Comparison of ENCODE assay signal across 9 mouse cellular contexts in the genomic region with DNA sequence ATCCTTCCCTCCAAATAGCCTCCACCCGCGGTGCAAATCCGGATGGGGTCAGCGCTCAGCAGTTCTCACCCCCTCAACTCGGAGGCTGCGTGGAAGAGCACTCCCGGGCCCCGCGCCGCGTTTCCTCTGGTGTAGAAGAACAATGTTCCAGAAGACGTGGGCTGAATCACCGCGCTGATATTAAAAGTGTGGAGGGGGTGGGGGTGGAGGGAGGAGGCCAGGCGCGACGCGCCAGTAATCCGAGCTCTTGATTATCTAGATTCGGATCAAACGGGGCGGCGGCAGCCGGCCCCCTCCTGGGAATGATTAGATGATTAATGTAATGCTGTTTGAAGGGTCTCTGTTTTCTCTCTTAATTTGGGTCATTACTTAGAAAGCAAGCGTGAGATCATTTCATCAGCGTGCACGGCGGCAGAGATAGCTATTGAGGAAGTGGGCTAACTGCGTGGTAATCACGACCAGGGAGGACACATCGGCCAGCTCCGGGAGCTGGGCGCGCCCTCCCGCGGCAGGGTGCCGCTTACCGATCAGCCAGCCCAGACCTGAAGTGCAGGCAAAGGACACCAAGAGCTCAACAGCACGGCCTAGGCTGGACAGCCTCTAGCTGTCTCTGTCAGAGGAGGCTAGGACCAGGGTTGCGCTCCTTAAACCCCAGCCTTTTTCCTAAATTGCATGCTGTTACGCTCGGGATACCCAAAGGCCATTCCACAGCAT. TPM values are rescaled to one million over a fixed set of nuclear protein-coding genes. Genes with fewer than 3 reads are reported as not detected.
DNase-seq lines count a peak whose midpoint lies in the region; ATAC-seq and TF ChIP-seq lines count a peak whose summit lies in the region.
"Had no signal": no experiment of that assay in that cellular context is flagged by ENCODE, and none has a peak within 500 bp of the region (broad histone marks: within the 10 kb centered on the region; RNA-seq: fewer than 3 reads in every experiment).

No protein-coding gene starts in this region.

- DNase-seq in adrenal gland, postnatal 10 days, result peak; percentile 22
- no peak for DNase-seq in adrenal gland, postnatal 4 days (ENCODE audit: low spot score in 2 of 2)
- DNase-seq in lung, postnatal 0 days (ENCODE audit: low spot score), result no peak
- DNase-seq in lung, postnatal 10 days, result no peak
- DNase-seq in frontal cortex, adult 2 months (ENCODE audit: extremely low spot score in 1 of 2, low spot score in 1 of 2), result no peak
- DNase-seq in kidney, adult 2 months, result no peak

- TF ChIP-seq POLR2A in olfactory bulb, adult 2 months (IDR thresholded peaks at IDR 0.05; ENCODE audit: insufficient read depth, low read depth, low read length), result no peak
- TF ChIP-seq POLR2A in kidney, adult 2 months (IDR thresholded peaks at IDR 0.05; ENCODE audit: low read depth, low read length), result no peak

- no peak overlapping the region for H3K27ac ChIP-seq in lung, postnatal 0 days (ENCODE audit: low read length)
- no peak overlapping the region for H3K27ac ChIP-seq in intestine, embryonic 15.5 days
- H3K27ac ChIP-seq in olfactory bulb, adult 2 months (ENCODE audit: insufficient read depth, low read depth, low read length), result no peak overlapping the region
- no peak overlapping the region for H3K27ac ChIP-seq in kidney, adult 2 months (ENCODE audit: insufficient read depth, low read depth, low read length)

- no peaks in the 10 kb centered on the region for H3K36me3 ChIP-seq in lung, postnatal 0 days (ENCODE audit: insufficient read depth, low read length)
- H3K36me3 ChIP-seq in intestine, embryonic 15.5 days, result no peaks in the 10 kb centered on the region
- no peaks in the 10 kb centered on the region for H3K36me3 ChIP-seq in kidney, adult 2 months (ENCODE audit: control insufficient read depth, insufficient read depth, low read length)

- no peak overlapping the region for H3K9ac ChIP-seq in lung, postnatal 0 days (replicated peaks; ENCODE audit: low read depth)
- H3K9ac ChIP-seq in intestine, embryonic 15.5 days, result no peak overlapping the region

- H3K9me3 ChIP-seq in lung, postnatal 0 days (ENCODE audit: low read length), result no peaks in the 10 kb centered on the region
- H3K9me3 ChIP-seq in intestine, embryonic 15.5 days, result no peaks in the 10 kb centered on the region

- no peak for ATAC-seq in lung, postnatal 0 days
- 0 out of 2 replicates have a peak, but pooled peaks have one; percentile 40 for ATAC-seq in intestine, embryonic 15.5 days

- no peak overlapping the region for H3K4me2 ChIP-seq in lung, postnatal 0 days (replicated peaks; ENCODE audit: low read depth, low read length)
- H3K4me2 ChIP-seq in intestine, embryonic 15.5 days (replicated peaks), result peak overlapping the region; percentile 36

- H3K27me3 ChIP-seq in lung, postnatal 0 days (replicated peaks; ENCODE audit: insufficient read depth, low read length), result peaks cover 91% of the 10 kb centered on the region
- peaks cover 88% of the 10 kb centered on the region for H3K27me3 ChIP-seq in intestine, embryonic 15.5 days (replicated peaks)
- H3K27me3 ChIP-seq in kidney, adult 2 months (replicated peaks; ENCODE audit: control insufficient read depth, insufficient read depth, low read length), result peaks cover 12% of the 10 kb centered on the region

- H3K4me3 ChIP-seq in lung, postnatal 0 days (ENCODE audit: low read depth, low read length), result 0 out of 2 replicates have a peak overlapping the region, but pooled peaks have one; percentile 10
- peak overlapping the region; percentile 7; the same call in 1 of the 2 replicates for H3K4me3 ChIP-seq in intestine, embryonic 15.5 days (replicated peaks)
- H3K4me3 ChIP-seq in olfactory bulb, adult 2 months (ENCODE audit: insufficient read depth, low read depth, low read length), result peak overlapping the region; percentile 9; the same call in 1 of the 2 replicates
- no peak overlapping the region for H3K4me3 ChIP-seq in kidney, adult 2 months (ENCODE audit: insufficient read depth, low read depth, low read length)

- TF ChIP-seq EP300 in lung, postnatal 0 days (IDR thresholded peaks at IDR 0.05), result no peak

- whole genome bisulfite sequencing in lung, postnatal 0 days, result 1% methylated on average over 42 of the region's 42 CpGs
- under 1% methylated on average over 42 of the region's 42 CpGs for WGBS in intestine, embryonic 15.5 days
- 8% methylated on average over 42 of the region's 42 CpGs for WGBS in olfactory bulb, adult 2 months
- WGBS in kidney, adult 2 months, result 2% methylated on average over 42 of the region's 42 CpGs

- no peaks in the 10 kb centered on the region for H3K4me1 ChIP-seq in lung, postnatal 0 days (ENCODE audit: insufficient read depth, low read depth, low read length)
- peaks cover 16% of the 10 kb centered on the region for H3K4me1 ChIP-seq in intestine, embryonic 15.5 days (replicated peaks)
- H3K4me1 ChIP-seq in olfactory bulb, adult 2 months (ENCODE audit: control insufficient read depth, insufficient read depth, low read length), result peaks cover 37% of the 10 kb centered on the region
- no peaks in the 10 kb centered on the region for H3K4me1 ChIP-seq in kidney, adult 2 months (ENCODE audit: control insufficient read depth, insufficient read depth, low read length)

- peak; percentile 23 for TF ChIP-seq CTCF in lung, postnatal 0 days (IDR thresholded peaks at IDR 0.05)
- TF ChIP-seq CTCF in olfactory bulb, adult 2 months (IDR thresholded peaks at IDR 0.05; ENCODE audit: insufficient read depth, low read depth, low read length), result no peak
- TF ChIP-seq CTCF in kidney, adult 2 months (conservative IDR thresholded peaks at IDR 0.05; ENCODE audit: insufficient read depth, insufficient read length, low read depth, low read length), result no peak

RNA-seq across cellular contexts. Expression of a gene that starts 6.8 kb away (rescaled TPM):
- not detected for total RNA-seq in adrenal gland, postnatal 10 days (2021)
- total RNA-seq in adrenal gland, postnatal 4 days (2021), result not detected
- polyA plus RNA-seq in lung, postnatal 0 days (2015; fragmentation: Nextera tagmentation; extraction: Ambion mirVana), result not detected in 2 replicates
- not detected in 2 replicates for polyA plus RNA-seq in intestine, embryonic 15.5 days (2015; fragmentation: Nextera tagmentation; extraction: Ambion mirVana)
- polyA plus RNA-seq in olfactory bulb, adult 2 months (2012; ENCODE audit: insufficient read depth, insufficient read length, low replicate concordance, missing spikeins), result not detected in 2 replicates
- polyA plus RNA-seq in frontal cortex, adult 2 months (2012; rRNA removed), result 15.2 and 17.2 TPM in 2 replicates
- polyA plus RNA-seq in kidney, adult 2 months (2012; rRNA removed), result not detected in 2 replicates
- total RNA-seq: neutrophil, adult 5-6 weeks had no signal

RNA-seq across cellular contexts. Expression of a gene that starts 57.3 kb away (rescaled TPM):
- total RNA-seq in adrenal gland, postnatal 10 days (2021), result 10 to 100 TPM; 30.0 to 42.2 TPM
- 10 to 100 TPM; 42.3 to 44.1 TPM for total RNA-seq in adrenal gland, postnatal 4 days (2021)
- polyA plus RNA-seq in lung, postnatal 0 days (2015; fragmentation: Nextera tagmentation; extraction: Ambion mirVana), result 46.6 and 63.7 TPM in 2 replicates
- 46.3 and 49.6 TPM in 2 replicates for polyA plus RNA-seq in intestine, embryonic 15.5 days (2015; fragmentation: Nextera tagmentation; extraction: Ambion mirVana)
- not detected in 2 replicates for polyA plus RNA-seq in olfactory bulb, adult 2 months (2012; ENCODE audit: insufficient read depth, insufficient read length, low replicate concordance, missing spikeins)
- polyA plus RNA-seq in frontal cortex, adult 2 months (2012; rRNA removed), result 33.7 and 36.2 TPM in 2 replicates
- 10.5 and 13.5 TPM in 2 replicates for polyA plus RNA-seq in kidney, adult 2 months (2012; rRNA removed)

RNA-seq across cellular contexts. Expression of a gene that starts 57.5 kb away (rescaled TPM):
- under 1 TPM; 0.09 to 0.15 TPM for total RNA-seq in adrenal gland, postnatal 10 days (2021)
- total RNA-seq in adrenal gland, postnatal 4 days (2021), result not detected
- polyA plus RNA-seq in lung, postnatal 0 days (2015; fragmentation: Nextera tagmentation; extraction: Ambion mirVana), result 0.12 and 0.20 TPM in 2 replicates
- 0.11 and 0.19 TPM in 2 replicates for polyA plus RNA-seq in intestine, embryonic 15.5 days (2015; fragmentation: Nextera tagmentation; extraction: Ambion mirVana)
- not detected in 2 replicates for polyA plus RNA-seq in olfactory bulb, adult 2 months (2012; ENCODE audit: insufficient read depth, insufficient read length, low replicate concordance, missing spikeins)
- 0.17 and 0.30 TPM in 2 replicates for polyA plus RNA-seq in frontal cortex, adult 2 months (2012; rRNA removed)
- 0.14 and 0.28 TPM in 2 replicates for polyA plus RNA-seq in kidney, adult 2 months (2012; rRNA removed)

Comparison
In these comparisons a context has a peak if more than half of its experiments do, and no peak if none do; other contexts are left out.
1. RNA of a gene that starts 6.8 kb away (polyA plus RNA-seq): 15.2 to 17.2 TPM in frontal cortex, adult 2 months; not detected in lung, postnatal 0 days, not detected in intestine, embryonic 15.5 days, not detected in olfactory bulb, adult 2 months and not detected in kidney, adult 2 months; every median in the first group is over 10 times any median in the second.
2. RNA of a gene that starts 57.3 kb away (polyA plus RNA-seq): 46.3 to 49.6 TPM in intestine, embryonic 15.5 days, 46.6 to 63.7 TPM in lung, postnatal 0 days, 33.7 to 36.2 TPM in frontal cortex, adult 2 months and 10.5 to 13.5 TPM in kidney, adult 2 months; not detected in olfactory bulb, adult 2 months; every median in the first group is over 10 times any median in the second.